Mouse (Mus musculus): ENCODE results near the gene Tefm. TPM values are rescaled to one million over a fixed set of nuclear protein-coding genes. Genes with fewer than 3 reads are reported as not detected.

The Tefm gene
- polyA plus RNA-seq, 1 experiment from 2014 or later = 30.0 TPM

DNA sequence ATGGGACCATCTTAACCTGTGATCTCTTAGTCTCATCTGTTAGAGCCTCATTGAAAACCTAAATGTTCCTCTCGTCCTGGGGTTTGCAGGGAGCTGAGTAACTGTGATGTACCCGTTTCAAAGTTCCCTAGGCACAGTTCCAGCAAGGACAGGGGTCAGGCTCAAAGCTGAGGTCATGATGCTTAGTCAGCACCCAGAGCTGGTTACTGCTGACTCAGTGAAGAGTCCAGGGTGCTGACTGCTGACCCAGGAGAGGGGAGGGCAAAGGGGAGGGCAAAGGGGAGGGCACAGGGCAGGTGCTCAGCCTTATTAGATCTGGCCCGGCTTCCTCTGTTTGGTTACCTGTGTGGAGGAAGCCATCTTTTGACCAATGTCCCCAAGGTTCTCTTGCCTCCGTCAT, 29.9 kb upstream of the Tefm start:
- no peak overlapping the region for H3K4me2 ChIP-seq
- ATAC-seq = no peak
- no peaks in the 10 kb centered on the region for H3K9me3 ChIP-seq (replicated peaks)
- 76% methylated on average over 4 of the region's 4 CpGs for WGBS
- no peak overlapping the region for H3K9ac ChIP-seq
- no peak overlapping the region for H3K4me3 ChIP-seq
- no peaks in the 10 kb centered on the region for H3K27me3 ChIP-seq
- H3K4me1 ChIP-seq = no peaks in the 10 kb centered on the region
- H3K36me3 ChIP-seq (ENCODE audit: poor library complexity, severe bottlenecking) = no peaks in the 10 kb centered on the region
- H3K27ac ChIP-seq = no peak overlapping the region

DNA sequence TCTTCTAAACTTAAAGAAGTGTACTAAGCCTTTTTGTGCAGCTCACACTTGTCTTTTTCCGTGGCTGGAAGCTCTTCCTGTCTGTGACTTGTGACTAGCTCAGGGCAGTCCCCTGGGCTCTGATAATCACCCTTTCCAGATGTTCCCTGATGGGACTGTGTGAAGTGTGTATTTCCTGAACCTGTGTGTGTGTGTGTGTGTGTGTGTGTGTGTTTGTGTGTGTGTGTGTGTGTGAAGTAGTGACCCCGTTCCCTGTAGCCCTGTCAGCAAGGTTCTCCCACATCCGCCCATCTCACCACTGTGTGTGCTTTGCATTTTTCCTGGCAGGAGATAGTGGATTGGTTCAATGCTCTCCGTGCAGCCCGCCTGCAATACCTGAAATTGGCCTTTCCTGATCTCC, 28.4 kb upstream of the Tefm start:
- no peak for ATAC-seq
- no peaks in the 10 kb centered on the region for H3K27me3 ChIP-seq
- no peak overlapping the region for H3K27ac ChIP-seq
- no peaks in the 10 kb centered on the region for H3K9me3 ChIP-seq (replicated peaks)
- 77% methylated on average over 5 of the region's 5 CpGs for WGBS
- no peak overlapping the region for H3K4me2 ChIP-seq
- no peaks in the 10 kb centered on the region for H3K4me1 ChIP-seq
- no peak overlapping the region for H3K9ac ChIP-seq
- no peaks in the 10 kb centered on the region for H3K36me3 ChIP-seq (ENCODE audit: poor library complexity, severe bottlenecking)
- H3K4me3 ChIP-seq = no peak overlapping the region

DNA sequence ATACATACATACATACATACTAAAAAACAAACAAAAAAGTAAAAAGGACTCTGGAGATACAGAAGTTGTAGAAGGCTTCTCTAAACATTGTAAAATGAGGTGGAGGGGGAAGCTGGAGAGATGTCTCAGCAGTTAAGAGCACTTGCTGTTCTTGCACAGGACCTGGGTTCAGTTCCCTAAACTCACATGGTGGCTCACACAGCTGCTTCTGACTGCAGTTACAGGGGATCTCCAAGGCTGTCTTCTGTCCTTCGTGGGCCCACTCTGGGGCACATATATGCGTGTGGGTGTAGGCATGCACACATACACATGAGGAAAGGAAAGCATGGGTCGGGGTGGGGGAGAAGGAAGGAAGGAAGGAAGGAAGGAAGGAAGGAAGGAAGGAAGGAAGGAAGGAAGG, 27.7 kb upstream of the Tefm start:
- no peaks in the 10 kb centered on the region for H3K9me3 ChIP-seq (replicated peaks)
- no peak overlapping the region for H3K4me3 ChIP-seq
- no peak for ATAC-seq
- H3K4me1 ChIP-seq = no peaks in the 10 kb centered on the region
- H3K4me2 ChIP-seq = no peak overlapping the region
- WGBS = 87% methylated on average over 3 of the region's 3 CpGs
- H3K27me3 ChIP-seq = no peaks in the 10 kb centered on the region
- H3K36me3 ChIP-seq (ENCODE audit: poor library complexity, severe bottlenecking) = no peaks in the 10 kb centered on the region
- no peak overlapping the region for H3K9ac ChIP-seq
- no peak overlapping the region for H3K27ac ChIP-seq

DNA sequence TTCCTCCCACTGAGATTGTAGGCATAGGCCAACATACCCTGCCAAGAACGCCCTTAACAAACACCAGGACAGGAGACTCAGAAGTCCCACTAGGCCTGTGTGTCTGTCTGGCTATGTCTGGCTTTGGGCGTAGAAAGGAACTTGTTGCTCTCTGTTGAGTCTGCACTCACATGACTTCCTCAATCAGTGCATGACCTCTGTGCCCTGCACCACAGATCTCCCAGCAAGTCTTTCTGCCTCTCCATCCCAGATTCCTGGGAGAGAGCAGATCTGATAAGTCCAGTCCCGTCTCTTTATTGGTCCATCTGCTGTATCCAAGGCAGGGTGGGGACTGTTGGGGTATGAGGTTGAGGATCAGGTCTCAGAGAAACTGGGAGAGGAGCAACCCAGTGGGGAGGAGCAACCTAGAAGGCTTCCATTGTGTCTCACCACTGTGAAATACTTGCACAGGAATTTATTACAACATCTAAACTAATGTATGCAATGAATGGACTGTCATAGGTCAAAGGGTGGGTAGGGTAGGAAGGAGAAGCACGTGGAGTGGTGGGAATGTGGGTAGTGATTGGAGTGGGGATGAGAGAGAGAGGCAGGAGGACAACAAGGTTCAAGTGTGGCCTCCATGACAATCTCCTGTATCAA, 26.8 kb upstream of the Tefm start:
- Histone ChIP-seq H3K27ac (no peak overlapping the region), H3K9ac (no peak overlapping the region), H3K4me2 (no peak overlapping the region), H3K4me1 (no peaks in the 10 kb centered on the region), H3K4me3 (no peak overlapping the region), H3K36me3 (ENCODE audit: poor library complexity, severe bottlenecking) (no peaks in the 10 kb centered on the region), H3K9me3 (replicated peaks) (no peaks in the 10 kb centered on the region), H3K27me3 (no peaks in the 10 kb centered on the region)
- no peak for ATAC-seq
- 81% methylated on average over 4 of the region's 4 CpGs for WGBS

DNA sequence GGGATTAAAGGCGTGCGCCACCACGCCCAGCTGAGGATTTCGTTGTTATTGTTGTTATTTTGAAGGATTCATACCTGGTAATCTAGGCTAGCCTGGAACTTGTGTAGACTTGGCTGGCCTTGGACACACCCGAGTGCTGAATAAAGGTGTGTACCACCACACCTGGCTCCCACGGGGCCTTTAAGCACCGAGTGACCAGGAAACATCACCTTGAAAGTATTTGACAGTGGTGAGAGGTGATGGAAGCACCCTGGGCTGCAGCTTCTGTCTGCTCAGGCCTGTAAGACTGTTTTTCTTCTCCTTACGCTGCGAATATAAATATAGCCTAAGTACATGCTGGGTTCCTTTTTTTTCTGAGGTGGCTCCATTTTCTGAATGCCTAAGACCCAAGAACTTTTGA, 26.1 kb upstream of the Tefm start:
- ATAC-seq = no peak
- Histone ChIP-seq H3K27ac (no peak overlapping the region), H3K4me1 (no peaks in the 10 kb centered on the region), H3K36me3 (ENCODE audit: poor library complexity, severe bottlenecking) (no peaks in the 10 kb centered on the region), H3K27me3 (no peaks in the 10 kb centered on the region), H3K4me3 (no peak overlapping the region), H3K9ac (no peak overlapping the region), H3K9me3 (replicated peaks) (no peaks in the 10 kb centered on the region), H3K4me2 (no peak overlapping the region)
- WGBS = 91% methylated on average over 9 of the region's 9 CpGs

DNA sequence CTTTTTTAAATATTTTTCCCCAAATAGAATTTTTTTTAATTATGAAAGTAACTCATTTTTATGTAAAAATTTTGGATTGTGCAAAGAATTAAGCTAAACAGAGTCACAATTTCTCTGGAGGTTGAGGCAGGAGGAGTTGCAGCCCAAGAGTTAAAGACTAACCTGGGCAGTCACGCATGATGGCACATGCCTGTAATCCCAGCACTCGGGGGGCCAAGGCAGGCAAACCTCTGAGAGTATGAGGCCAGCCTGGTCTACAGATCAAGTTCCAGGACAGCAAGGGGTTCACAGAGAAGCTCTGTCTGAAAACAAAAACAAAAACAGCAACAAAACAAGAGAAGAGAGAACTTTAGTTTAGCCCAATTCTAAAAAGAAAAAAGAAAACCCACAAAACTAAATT, 22.2 kb upstream of the Tefm start:
- Histone ChIP-seq H3K27ac (no peak overlapping the region), H3K4me1 (no peaks in the 10 kb centered on the region), H3K36me3 (ENCODE audit: poor library complexity, severe bottlenecking) (no peaks in the 10 kb centered on the region), H3K27me3 (no peaks in the 10 kb centered on the region), H3K9ac (no peak overlapping the region), H3K4me3 (no peak overlapping the region), H3K4me2 (no peak overlapping the region), H3K9me3 (replicated peaks) (no peaks in the 10 kb centered on the region)
- 58% methylated on average over 2 of the region's 2 CpGs for WGBS
- no peak for ATAC-seq

DNA sequence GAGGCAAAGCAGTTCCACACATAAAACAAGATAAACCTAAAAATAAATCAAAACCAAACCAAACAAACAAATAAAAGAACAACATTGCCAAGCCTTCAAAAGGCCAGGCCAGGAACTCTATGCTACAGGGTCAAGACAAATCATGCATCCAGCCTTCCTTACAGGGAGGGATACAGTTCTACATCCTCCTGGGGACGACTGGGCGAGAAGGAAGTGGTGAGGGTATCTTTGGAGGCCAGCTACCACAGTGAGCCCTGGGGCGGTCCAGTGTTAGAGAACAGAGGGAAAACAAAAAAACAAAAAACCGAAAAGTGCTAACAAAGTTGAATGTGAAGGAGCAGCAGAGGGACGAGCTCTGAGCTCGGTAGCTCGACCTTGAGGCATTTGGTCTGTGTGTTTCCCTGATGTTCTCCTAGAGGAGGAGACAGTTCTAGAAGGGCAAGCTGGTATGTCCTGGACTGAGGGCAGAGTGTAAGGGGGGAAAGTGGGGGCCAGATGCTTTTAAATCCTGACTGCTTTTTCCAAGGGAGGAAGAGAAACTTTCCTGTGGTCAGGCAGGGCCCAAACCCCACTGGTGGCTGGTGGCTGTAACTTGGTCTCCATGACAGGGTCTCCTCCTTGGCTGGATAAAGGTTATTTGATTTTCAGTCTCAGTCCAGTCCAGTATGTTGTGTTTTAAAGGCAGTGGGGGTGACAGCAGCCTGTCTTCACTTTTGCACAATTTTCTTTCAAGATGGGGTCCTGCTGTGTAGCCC, 21.6 kb upstream of the Tefm start:
- H3K4me3 ChIP-seq = no peak overlapping the region
- H3K27me3 ChIP-seq = no peaks in the 10 kb centered on the region
- WGBS = 77% methylated on average over 7 of the region's 7 CpGs
- no peaks in the 10 kb centered on the region for H3K9me3 ChIP-seq (replicated peaks)
- no peak for ATAC-seq
- H3K4me1 ChIP-seq = no peaks in the 10 kb centered on the region
- no peak overlapping the region for H3K27ac ChIP-seq
- H3K36me3 ChIP-seq (ENCODE audit: poor library complexity, severe bottlenecking) = no peaks in the 10 kb centered on the region
- no peak overlapping the region for H3K9ac ChIP-seq
- H3K4me2 ChIP-seq = no peak overlapping the region

DNA sequence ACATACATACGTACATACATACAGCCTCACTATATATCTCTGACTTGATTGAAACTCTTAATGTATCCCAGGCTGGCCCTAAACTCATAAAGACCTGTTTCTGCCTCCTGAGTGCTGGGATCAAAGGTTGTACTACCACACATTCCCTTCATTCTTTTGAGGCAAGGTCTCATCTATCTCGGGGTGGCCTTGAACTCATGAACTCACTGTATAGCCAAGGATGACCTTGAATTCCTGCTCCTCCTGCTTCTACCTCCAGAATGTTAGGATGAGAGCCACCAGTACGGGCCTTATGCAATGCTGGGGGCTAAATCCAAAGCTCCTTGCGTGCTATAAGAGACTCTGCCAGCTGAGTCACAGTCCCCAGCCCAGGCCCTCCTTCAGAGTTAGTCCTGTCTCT, 19.1 kb upstream of the Tefm start:
- Histone ChIP-seq H3K4me1 (no peaks in the 10 kb centered on the region), H3K4me2 (no peak overlapping the region), H3K27ac (no peak overlapping the region), H3K9ac (no peak overlapping the region), H3K9me3 (replicated peaks) (no peaks in the 10 kb centered on the region), H3K36me3 (ENCODE audit: poor library complexity, severe bottlenecking) (no peaks in the 10 kb centered on the region), H3K27me3 (peaks cover 2% of the 10 kb centered on the region), H3K4me3 (no peak overlapping the region)
- WGBS = 88% methylated on average over 4 of the region's 4 CpGs
- no peak for ATAC-seq

DNA sequence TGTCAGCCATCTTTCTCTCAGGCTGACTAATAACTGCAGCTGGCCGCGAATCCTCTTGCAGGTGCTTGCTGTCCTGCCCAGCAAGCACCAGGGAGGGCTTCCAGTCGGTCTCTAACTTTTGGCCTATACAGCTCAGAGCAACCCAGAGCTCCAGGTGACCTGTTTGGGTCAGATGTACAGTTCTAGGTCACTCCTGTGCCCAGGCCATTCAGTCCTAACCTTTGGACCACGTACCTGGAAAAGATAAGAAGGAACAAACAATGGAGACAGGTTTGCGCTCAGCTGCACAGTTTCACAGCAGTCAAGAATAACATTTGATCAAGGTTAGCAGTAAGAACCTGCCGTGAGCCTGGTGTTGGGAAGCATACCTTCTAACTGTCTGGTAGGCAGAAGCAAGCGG, 17.0 kb upstream of the Tefm start:
- Histone ChIP-seq H3K36me3 (ENCODE audit: poor library complexity, severe bottlenecking) (no peaks in the 10 kb centered on the region), H3K27ac (no peak overlapping the region), H3K4me2 (no peak overlapping the region), H3K9ac (no peak overlapping the region), H3K9me3 (replicated peaks) (no peaks in the 10 kb centered on the region), H3K4me1 (peaks cover 5% of the 10 kb centered on the region), H3K4me3 (no peak overlapping the region), H3K27me3 (peaks cover 22% of the 10 kb centered on the region)
- ATAC-seq = no peak
- 87% methylated on average over 7 of the region's 7 CpGs for WGBS

DNA sequence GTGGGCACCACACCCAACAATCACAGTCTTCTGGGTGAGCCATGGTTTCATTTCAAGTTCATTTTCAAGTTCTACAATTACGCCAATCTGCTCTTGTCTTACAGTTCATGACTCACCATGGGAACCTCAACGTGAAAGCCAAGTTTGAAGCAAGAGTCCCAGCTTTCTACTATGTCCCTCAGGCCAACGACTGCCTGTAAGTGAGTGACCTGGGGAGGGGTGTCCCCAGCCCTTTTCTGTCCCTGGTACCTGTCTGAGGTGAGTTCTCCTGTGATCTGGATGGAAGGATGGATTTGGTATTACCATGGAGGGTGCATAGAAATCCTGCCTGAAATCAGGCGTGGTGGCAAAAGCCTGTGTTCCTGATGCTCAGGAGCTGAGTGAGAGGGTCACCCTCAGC, 14.9 kb upstream of the Tefm start:
- Histone ChIP-seq H3K9me3 (replicated peaks) (no peaks in the 10 kb centered on the region), H3K4me1 (peaks cover 8% of the 10 kb centered on the region), H3K27me3 (peaks cover 44% of the 10 kb centered on the region), H3K4me3 (no peak overlapping the region), H3K4me2 (no peak overlapping the region), H3K27ac (no peak overlapping the region), H3K36me3 (ENCODE audit: poor library complexity, severe bottlenecking) (no peaks in the 10 kb centered on the region), H3K9ac (no peak overlapping the region)
- ATAC-seq = no peak
- WGBS = 81% methylated on average over 4 of the region's 4 CpGs

DNA sequence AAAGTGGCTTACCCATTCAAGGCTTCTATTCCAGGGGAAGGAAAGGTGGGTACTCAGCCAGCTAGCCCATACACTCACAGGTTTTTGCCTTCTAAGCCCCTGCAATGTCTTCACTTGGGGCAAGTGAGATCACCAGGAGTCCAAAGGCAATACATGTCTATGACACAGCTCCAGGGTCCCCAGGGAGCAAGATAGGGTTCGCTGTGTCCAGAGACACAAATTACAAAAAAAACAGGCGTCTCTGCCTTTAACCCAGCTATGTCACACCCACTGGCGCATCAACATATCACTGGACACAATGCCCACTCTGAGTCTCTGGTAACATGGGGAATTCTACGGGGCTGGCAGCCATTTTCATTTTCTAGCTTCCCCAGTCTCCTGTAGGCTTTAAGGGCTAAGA, 14.0 kb upstream of the Tefm start:
- ATAC-seq = no peak
- peaks cover 8% of the 10 kb centered on the region for H3K4me1 ChIP-seq
- no peak overlapping the region for H3K4me2 ChIP-seq
- peaks cover 47% of the 10 kb centered on the region for H3K27me3 ChIP-seq
- no peak overlapping the region for H3K4me3 ChIP-seq
- 87% methylated on average over 4 of the region's 4 CpGs for WGBS
- no peaks in the 10 kb centered on the region for H3K36me3 ChIP-seq (ENCODE audit: poor library complexity, severe bottlenecking)
- H3K9ac ChIP-seq = no peak overlapping the region
- H3K27ac ChIP-seq = no peak overlapping the region
- no peaks in the 10 kb centered on the region for H3K9me3 ChIP-seq (replicated peaks)

DNA sequence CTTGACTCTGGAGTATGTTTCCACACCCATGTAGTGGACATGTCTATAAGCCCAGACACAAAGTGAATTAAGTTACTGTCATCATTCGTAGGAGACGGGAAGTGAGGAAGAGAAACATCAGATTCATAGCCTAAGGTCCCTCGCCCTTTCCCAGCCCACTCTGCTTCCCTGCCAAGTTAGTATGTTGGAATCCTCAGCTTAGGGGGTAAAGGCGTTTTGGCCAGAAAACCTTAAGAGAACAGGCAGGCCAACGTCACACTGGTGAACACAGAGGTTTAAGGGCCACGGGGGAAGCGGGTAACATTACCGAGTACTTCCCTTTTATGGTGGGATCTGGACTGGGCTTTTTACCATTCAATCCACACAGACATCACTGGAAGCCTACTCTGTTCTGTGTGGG, 13.6 kb upstream of the Tefm start:
- no peak overlapping the region for H3K27ac ChIP-seq
- no peaks in the 10 kb centered on the region for H3K9me3 ChIP-seq (replicated peaks)
- no peaks in the 10 kb centered on the region for H3K36me3 ChIP-seq (ENCODE audit: poor library complexity, severe bottlenecking)
- no peak overlapping the region for H3K4me2 ChIP-seq
- ATAC-seq = no peak
- peaks cover 47% of the 10 kb centered on the region for H3K27me3 ChIP-seq
- no peak overlapping the region for H3K9ac ChIP-seq
- WGBS = 89% methylated on average over 8 of the region's 8 CpGs
- H3K4me3 ChIP-seq = no peak overlapping the region
- peaks cover 8% of the 10 kb centered on the region for H3K4me1 ChIP-seq

DNA sequence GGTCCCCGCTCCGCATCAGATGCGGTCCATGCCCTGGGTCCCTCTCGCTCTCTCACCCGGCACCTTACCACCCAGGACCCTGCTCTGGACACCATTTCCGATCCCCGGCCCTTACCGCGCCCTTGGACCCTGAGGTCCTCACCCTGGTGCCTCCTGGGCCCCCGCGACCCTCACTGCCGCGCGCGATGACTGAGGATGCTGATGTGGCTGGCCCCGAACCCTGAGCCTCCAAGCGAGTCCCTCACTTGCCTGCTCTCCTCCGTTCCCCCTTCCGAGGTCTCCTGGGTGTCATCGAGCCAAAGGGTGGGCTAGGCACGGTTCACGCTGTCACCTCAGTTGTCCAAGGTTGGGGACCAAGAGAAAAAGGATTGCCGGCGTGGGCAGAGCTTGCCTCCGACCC, 12.5 kb upstream of the Tefm start:
- Histone ChIP-seq H3K4me1 (peaks cover 8% of the 10 kb centered on the region), H3K9me3 (replicated peaks) (no peaks in the 10 kb centered on the region), H3K4me2 (peak overlapping the region; percentile 72), H3K36me3 (ENCODE audit: poor library complexity, severe bottlenecking) (no peaks in the 10 kb centered on the region), H3K27ac (no peak overlapping the region), H3K9ac (peak overlapping the region; percentile 59), H3K27me3 (peaks cover 47% of the 10 kb centered on the region), H3K4me3 (peak overlapping the region; percentile 48)
- ATAC-seq = no peak
- 23% methylated on average over 25 of the region's 25 CpGs for WGBS
